Mouse (Mus musculus) stomach, embryonic 16.5 days (tissue): ENCODE results near the gene Nrde2. TPM values are rescaled to one million over a fixed set of nuclear protein-coding genes. Genes with fewer than 3 reads are reported as not detected.
A peak's percentile ranks its signal among the peaks of the same experiment; 100 is the strongest.
"Not testable (repeated sequence)": the region's sequence is repeated elsewhere in the genome, so short reads cannot be mapped to it uniquely, and the experiment has no call there.

Experiments
- ATAC-seq: fragments of 200-750 bp; cut with Nextera tagmentation; 2 replicates; pipeline ENCODE4 v1.8.0; 2017; ENCODE audit warnings: moderate number of reproducible peaks, moderate TSS enrichment; ENCODE audit not compliant: insufficient read depth, low FRiP score
- H3K27ac ChIP-seq: fragments of 300-500 bp; sonication (generic); 2 replicates; pipeline ENCODE4 v1.5.1; 2014; ENCODE audit warnings: low read length
- H3K27me3 ChIP-seq: fragments of 300-500 bp; sonication (generic); 2 replicates; pipeline ENCODE4 v1.6.1; 2014; ENCODE audit warnings: low read length, control low read depth, mixed read lengths; ENCODE audit not compliant: control insufficient read depth, insufficient read depth
- H3K36me3 ChIP-seq: fragments of 300-500 bp; sonication (generic); 2 replicates; pipeline ENCODE4 v1.6.1; 2014; ENCODE audit warnings: low read length; ENCODE audit not compliant: control insufficient read depth, insufficient read depth
- H3K4me1 ChIP-seq: fragments of 300-500 bp; sonication (generic); 2 replicates; pipeline ENCODE4 v1.6.1; 2014; ENCODE audit warnings: low read length, control low read depth, mixed read lengths; ENCODE audit not compliant: control insufficient read depth, insufficient read depth
- H3K4me2 ChIP-seq: fragments of 300-500 bp; sonication (generic); 2 replicates; pipeline ENCODE4 v1.6.1; 2014; ENCODE audit warnings: low read depth, low read length, mixed read lengths
- H3K4me3 ChIP-seq: fragments of 300-500 bp; sonication (generic); replicated peaks from 2 replicates; pipeline ENCODE4 v1.5.1; 2014; ENCODE audit warnings: mild to moderate bottlenecking, low read length
- H3K9ac ChIP-seq: fragments of 300-500 bp; sonication (generic); 2 replicates; pipeline ENCODE4 v1.6.1; 2014; ENCODE audit warnings: low read length
- H3K9me3 ChIP-seq: fragments of 300-500 bp; sonication (generic); replicated peaks from 2 replicates; pipeline ENCODE4 v1.6.1; 2016; ENCODE audit warnings: low read length, control low read depth; ENCODE audit not compliant: control insufficient read depth
- whole genome bisulfite sequencing: fragments of 180-500 bp; shearing (Covaris S2); extraction: QIAGEN DNeasy Blood & Tissue Kit; methylation state at CpG from one replicate; pipeline ENCODE4 v1.1.7; 2014; 5-methylcytosine and 5-hydroxymethylcytosine counted together
- polyA plus RNA-seq: library from polyadenylated mRNA; unstranded; fragments of >200 nt; fragmentation: Nextera tagmentation; extraction: Ambion mirVana; gene quantifications from 2 replicates; pipeline ENCODE4 v1.2.1, GENCODE M21; 2015

Nrde2 gene
- polyA plus RNA-seq, 1 experiment from 2014 or later: 11.1 TPM

DNA sequence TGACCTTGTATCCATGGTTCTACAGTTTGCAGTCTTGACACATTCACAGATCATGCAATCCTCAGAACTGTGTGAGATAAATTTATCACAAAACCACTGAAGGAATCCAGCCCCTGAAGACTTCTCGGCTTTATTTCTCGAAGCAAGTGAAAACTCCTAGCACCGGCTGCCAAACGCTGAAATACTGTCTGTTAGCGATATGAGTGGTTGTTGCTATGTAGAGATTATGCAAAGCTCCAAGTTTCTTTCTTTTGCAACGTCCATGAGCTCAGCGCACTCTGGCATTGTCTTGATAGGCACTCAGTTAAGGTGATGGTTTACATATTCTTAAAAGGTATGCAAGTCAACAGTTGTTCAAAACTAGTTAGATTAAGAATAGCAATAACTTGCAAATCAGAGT lies 26.4 kb upstream of the Nrde2 start:
- ATAC-seq: no peak
- peak overlapping the region; percentile 53 for H3K27ac ChIP-seq
- H3K36me3 ChIP-seq: no peaks in the 10 kb centered on the region
- H3K9me3 ChIP-seq: peaks cover 5% of the 10 kb centered on the region; the same call in 1 of the 2 replicates
- no peak overlapping the region for H3K4me3 ChIP-seq
- 56% methylated on average over 7 of the region's 7 CpGs for WGBS
- peak overlapping the region; percentile 83 for H3K4me2 ChIP-seq
- H3K27me3 ChIP-seq: no peaks in the 10 kb centered on the region
- no peak overlapping the region for H3K9ac ChIP-seq
- H3K4me1 ChIP-seq: peaks cover 14% of the 10 kb centered on the region; the same call in 1 of the 2 replicates

DNA sequence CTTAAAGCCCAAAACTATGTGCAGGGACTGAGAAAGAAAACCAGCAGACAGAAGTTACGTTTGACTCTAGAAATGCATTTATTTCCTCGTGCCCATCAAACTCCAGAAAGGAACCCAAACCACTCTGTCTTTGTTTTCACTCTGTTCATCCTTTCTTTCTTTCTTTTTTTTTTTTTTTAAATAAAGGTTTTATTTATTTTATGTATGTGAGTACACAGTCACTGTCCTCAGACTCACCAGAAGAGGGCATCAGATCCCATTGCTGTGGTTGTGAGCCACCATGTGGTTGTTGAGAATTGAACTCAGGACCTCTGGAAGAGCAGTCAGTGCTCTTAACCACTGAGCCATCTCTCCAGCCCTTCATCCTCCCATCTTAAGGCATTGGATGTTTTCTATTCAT lies 25.5 kb upstream of the Nrde2 start:
- H3K27me3 ChIP-seq, H3K9me3 ChIP-seq, ATAC-seq, H3K36me3 ChIP-seq, H3K27ac ChIP-seq, H3K4me2 ChIP-seq, H3K9ac ChIP-seq, H3K4me3 ChIP-seq: not testable (repeated sequence)
- WGBS: 89% methylated on average over 2 of the region's 2 CpGs
- H3K4me1 ChIP-seq: peaks cover 14% of the 10 kb centered on the region; the same call in 1 of the 2 replicates

DNA sequence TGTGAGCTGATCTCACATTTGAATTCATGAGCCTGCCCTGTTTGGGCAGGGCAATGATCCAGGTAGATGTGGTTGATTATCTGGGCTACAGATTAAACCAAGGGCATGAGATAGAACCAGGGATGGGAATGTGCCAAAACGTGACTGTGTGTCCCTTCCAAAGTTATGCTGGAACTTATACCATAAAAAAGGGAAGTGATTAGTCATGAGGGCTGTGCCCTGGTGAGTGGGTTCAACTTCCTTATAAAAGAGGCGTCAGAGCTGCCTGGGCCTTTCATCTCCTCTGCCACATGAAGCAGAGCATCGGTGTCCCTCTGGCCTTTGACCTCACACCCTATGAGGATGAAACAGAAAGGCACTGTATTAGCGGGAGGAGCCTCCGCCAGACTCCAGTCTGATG lies 24.5 kb upstream of the Nrde2 start:
- H3K4me2 ChIP-seq: no peak overlapping the region
- H3K9ac ChIP-seq: no peak overlapping the region
- no peak overlapping the region for H3K4me3 ChIP-seq
- peaks cover 5% of the 10 kb centered on the region; the same call in 1 of the 2 replicates for H3K9me3 ChIP-seq
- peak overlapping the region; percentile 4; the same call in 1 of the 2 replicates for H3K27ac ChIP-seq
- ATAC-seq: no peak
- no peaks in the 10 kb centered on the region for H3K27me3 ChIP-seq
- no peaks in the 10 kb centered on the region for H3K36me3 ChIP-seq
- 57% methylated on average over 5 of the region's 5 CpGs for WGBS
- peaks cover 14% of the 10 kb centered on the region; the same call in 1 of the 2 replicates for H3K4me1 ChIP-seq

DNA sequence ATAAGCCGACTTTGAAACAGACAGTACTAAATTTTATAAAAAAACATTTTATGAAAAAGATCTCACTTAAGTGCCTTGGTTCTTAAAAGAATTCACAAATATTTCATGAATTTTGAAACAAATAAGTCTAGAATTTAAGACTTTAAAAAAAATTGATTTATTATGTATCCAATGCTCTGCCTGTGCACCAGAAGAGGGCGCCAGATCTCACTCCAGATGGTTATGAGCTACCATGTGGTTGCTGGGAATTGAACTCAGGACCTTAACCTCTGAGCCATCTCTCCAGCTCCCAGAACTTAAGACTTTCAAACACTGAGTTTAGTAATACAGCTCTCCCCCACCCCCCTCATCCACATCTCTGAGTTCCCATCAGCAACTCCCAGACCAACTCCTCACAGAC lies 23.2 kb upstream of the Nrde2 start:
- no peaks in the 10 kb centered on the region for H3K36me3 ChIP-seq
- no peak overlapping the region for H3K9ac ChIP-seq
- no peak overlapping the region for H3K4me2 ChIP-seq
- H3K9me3 ChIP-seq: peaks cover 5% of the 10 kb centered on the region; the same call in 1 of the 2 replicates
- peaks cover 7% of the 10 kb centered on the region; the same call in 1 of the 2 replicates for H3K4me1 ChIP-seq
- H3K27me3 ChIP-seq: no peaks in the 10 kb centered on the region
- H3K27ac ChIP-seq: no peak overlapping the region
- H3K4me3 ChIP-seq: no peak overlapping the region
- no peak for ATAC-seq
- WGBS: 76% methylated on average over 2 of the region's 2 CpGs

DNA sequence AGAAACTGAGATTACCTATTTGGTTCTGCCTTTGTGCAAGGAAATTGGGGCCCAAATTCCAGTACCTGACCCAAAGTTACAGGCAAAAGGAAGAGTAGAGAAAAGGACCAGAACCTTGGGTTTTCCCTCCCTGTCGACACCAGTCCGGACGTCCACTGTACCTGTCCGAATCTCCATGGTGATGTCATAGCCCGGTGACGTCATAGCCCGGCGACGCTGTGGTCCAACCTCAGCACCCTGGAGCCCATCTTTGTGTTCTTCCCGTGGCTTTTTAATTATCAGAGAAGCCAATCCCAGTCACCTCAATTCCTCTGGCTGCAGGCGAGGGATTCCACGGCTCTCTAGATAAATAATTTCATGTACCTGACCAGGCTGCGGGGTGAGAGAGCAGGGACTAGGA lies 21.3 kb upstream of the Nrde2 start:
- H3K9me3 ChIP-seq: peaks cover 5% of the 10 kb centered on the region; the same call in 1 of the 2 replicates
- H3K36me3 ChIP-seq: no peaks in the 10 kb centered on the region
- 81% methylated on average over 13 of the region's 13 CpGs for WGBS
- no peaks in the 10 kb centered on the region for H3K27me3 ChIP-seq
- no peak overlapping the region for H3K9ac ChIP-seq
- H3K4me3 ChIP-seq: no peak overlapping the region
- no peak overlapping the region for H3K4me2 ChIP-seq
- H3K27ac ChIP-seq: no peak overlapping the region
- H3K4me1 ChIP-seq: peaks cover 2% of the 10 kb centered on the region; the same call in 1 of the 2 replicates
- no peak for ATAC-seq

DNA sequence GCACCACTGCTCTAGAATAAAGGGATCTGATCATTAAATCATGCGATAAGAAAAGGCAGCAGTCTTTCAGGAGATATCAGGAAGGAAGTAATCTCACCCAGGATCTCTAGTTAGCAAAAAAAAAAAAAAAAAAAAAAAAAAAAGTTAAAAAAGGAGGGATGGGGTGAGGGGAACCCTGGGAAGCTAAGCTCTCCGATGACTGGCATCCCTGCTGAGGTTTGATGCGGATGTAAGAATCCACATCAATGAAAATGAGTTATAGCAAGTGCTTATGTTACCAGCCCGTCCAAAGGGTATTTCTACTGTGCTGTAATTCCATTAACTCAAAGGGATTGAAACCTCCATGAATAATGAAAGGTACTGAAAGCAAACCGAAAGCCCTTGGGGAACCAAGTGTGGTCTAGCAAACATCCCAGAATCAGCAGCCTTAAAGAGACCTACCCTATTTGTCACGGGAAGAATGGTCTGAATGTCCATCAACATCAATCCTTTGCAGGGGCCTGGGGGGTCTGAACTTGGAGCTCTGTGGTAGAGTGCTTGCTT lies 19.5 kb upstream of the Nrde2 start:
- no peaks in the 10 kb centered on the region for H3K36me3 ChIP-seq

DNA sequence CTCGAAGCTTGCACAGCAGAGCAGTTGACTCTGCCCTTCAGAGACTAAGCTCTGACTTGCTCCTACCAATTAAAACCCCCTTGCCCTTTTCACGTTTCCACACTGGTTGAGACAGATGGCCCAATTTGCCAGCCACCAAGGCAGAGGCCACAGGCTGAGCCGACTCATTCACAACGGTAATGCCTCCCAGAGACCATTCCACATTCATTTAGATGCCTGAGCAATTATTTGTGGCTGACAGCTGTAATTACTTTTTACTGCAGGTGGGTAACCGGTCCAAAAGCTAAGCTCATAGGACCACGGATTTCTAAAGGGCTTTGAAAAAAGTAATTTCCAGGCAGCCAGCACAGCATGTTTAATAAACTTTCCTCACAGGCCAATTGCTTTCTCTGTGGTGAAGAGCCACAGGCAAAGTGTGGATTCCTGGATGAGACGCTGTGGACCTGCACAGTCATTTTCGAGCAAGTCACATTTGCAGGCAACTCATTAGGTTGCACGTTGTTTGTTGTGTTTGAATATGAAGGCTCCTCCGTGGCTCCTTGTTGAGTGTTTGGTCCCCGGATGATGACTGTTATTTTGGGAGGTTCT lies 17.1 kb upstream of the Nrde2 start:
- H3K4me2 ChIP-seq: no peak overlapping the region
- H3K27ac ChIP-seq: no peak overlapping the region
- no peak overlapping the region for H3K4me3 ChIP-seq
- no peak overlapping the region for H3K9ac ChIP-seq
- H3K4me1 ChIP-seq: no peaks in the 10 kb centered on the region
- H3K27me3 ChIP-seq: no peaks in the 10 kb centered on the region
- no peaks in the 10 kb centered on the region for H3K36me3 ChIP-seq
- no peak for ATAC-seq
- H3K9me3 ChIP-seq: no peaks in the 10 kb centered on the region
- WGBS: 57% methylated on average over 11 of the region's 11 CpGs

More for the DNA sequence above, 19.5 kb upstream of the Nrde2 start:
- H3K4me1 ChIP-seq: no peaks in the 10 kb centered on the region
- no peak overlapping the region for H3K4me2 ChIP-seq
- peaks cover 5% of the 10 kb centered on the region; the same call in 1 of the 2 replicates for H3K9me3 ChIP-seq
- WGBS: 54% methylated on average over 6 of the region's 6 CpGs
- no peak overlapping the region for H3K4me3 ChIP-seq
- H3K9ac ChIP-seq: no peak overlapping the region
- H3K27ac ChIP-seq: no peak overlapping the region
- H3K27me3 ChIP-seq: no peaks in the 10 kb centered on the region
- ATAC-seq: no peak

DNA sequence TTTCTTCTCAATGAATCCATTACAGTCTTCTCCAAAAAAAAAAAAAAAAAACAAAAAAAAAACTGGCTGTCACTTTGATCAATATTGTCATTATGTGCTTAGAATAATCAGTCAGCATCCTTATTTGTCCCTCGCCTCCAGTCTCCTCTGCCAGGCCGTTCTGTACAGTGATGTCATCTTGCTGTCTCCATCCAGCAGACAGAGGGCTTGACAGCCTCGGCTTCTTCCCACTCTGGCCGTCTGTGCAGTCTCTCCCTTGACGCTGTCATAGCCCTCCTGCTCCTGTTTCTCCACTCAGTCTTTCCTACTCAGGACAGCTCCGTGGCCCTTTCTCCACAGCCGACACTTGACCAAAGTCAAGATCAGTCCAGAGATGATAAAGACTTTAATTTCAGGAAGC lies 13.0 kb upstream of the Nrde2 start:
- H3K4me2 ChIP-seq: no peak overlapping the region
- no peak overlapping the region for H3K4me3 ChIP-seq
- H3K27me3 ChIP-seq: no peaks in the 10 kb centered on the region
- no peaks in the 10 kb centered on the region for H3K9me3 ChIP-seq
- no peaks in the 10 kb centered on the region for H3K36me3 ChIP-seq
- no peaks in the 10 kb centered on the region for H3K4me1 ChIP-seq
- no peak overlapping the region for H3K27ac ChIP-seq
- no peak for ATAC-seq
- no peak overlapping the region for H3K9ac ChIP-seq
- 60% methylated on average over 7 of the region's 7 CpGs for WGBS

DNA sequence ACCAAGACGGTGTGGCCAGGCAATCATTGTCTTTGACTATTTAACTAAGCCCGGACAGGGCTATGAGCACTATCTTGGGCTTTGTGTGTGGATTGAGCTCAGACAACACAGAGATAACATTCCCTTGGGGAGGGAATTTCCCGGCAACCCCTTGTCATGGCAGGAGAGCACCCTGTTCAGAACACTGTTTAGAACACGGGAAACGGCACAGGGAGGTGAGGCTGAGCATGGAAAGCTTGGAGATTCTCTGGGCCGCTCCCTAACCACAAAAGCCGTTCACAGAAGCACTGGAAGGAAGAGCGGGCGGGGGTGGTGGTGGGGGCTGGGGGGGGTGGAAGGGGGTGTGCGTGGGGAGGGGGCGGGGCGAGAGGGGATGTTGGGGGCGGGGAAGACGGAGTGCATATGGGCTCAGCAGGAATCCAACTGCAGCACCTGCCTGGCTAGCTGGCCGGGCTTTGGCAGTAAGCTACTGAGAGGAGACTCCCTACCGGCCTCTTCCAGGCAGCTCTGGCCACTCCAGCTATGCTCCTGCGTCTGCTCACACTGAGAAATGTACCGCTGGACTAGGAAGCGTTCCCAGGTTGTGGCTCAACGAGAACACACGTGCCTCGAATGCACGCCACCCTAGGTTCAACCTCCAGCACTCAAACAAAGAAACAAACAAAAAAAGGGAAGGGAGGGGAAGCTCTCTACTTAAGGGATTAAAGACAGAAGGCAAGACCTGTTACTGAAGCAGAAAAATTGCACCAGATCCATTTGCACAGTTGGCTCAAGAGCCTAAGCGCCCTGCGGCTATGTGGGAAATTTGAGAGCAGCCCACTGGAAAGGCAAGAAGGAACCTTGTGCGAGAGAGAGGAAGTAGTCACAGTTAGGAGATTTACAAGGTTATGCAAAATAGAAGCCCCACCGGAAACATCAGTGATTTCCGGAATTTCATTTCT lies 8.7 kb upstream of the Nrde2 start:
- Histone ChIP-seq H3K27ac (peak overlapping the region; percentile 29; the same call in 1 of the 2 replicates), H3K9ac (peak overlapping the region; percentile 55), H3K4me2 (peak overlapping the region; percentile 53), H3K36me3 (no peaks in the 10 kb centered on the region), H3K4me3 (peak overlapping the region; percentile 28), H3K4me1 (no peaks in the 10 kb centered on the region), H3K27me3 (no peaks in the 10 kb centered on the region; the same call in 1 of the 2 replicates), H3K9me3 (no peaks in the 10 kb centered on the region)
- 11% methylated on average over 28 of the region's 28 CpGs for WGBS
- ATAC-seq: peak; percentile 65
